Mouse (Mus musculus): ENCODE data around the gene Gm10234. TPM values are rescaled to one million over a fixed set of nuclear protein-coding genes. Genes with fewer than 3 reads are reported as not detected.

The Gm10234 gene
- not detected in 2 replicates for polyA plus RNA-seq (2012; rRNA removed; ENCODE audit: low replicate concordance)

DNA sequence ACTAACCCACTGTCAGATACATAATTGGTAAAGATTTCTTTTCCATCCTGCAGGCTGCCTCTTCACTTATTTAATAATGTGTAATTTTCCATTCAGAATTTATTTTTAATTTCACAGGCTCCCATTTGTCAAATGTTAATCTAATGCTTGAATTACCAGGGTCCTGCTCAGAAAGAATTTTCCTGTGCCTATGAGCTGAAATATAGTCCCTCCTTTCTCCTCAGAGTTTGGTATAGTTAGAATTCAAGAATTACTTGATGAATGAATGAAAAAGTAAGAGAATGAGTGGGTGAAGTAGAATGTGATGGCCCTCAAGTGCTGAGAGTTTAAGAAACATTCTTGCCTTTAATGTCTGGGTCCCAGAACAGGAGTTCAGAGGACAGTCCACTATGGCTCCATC lies at the start of gene Gm10234:
Gene Gm10234 (plus strand): TSS at position 301 of the 400 bp plus-strand sequence.

Other genes with a start within 250 kb of the Gm10234 start
- 0.12 and 0.86 TPM in 2 replicates for gene Kbtbd8, start 204.9 kb upstream of the Gm10234 start, polyA plus RNA-seq (2012; rRNA removed; ENCODE audit: low replicate concordance)